Mouse (Mus musculus): ENCODE results near the gene Lhx9. TPM values are rescaled to one million over a fixed set of nuclear protein-coding genes. Genes with fewer than 3 reads are reported as not detected.

The Lhx9 gene
- polyA plus RNA-seq, 1 experiment, result 0.05 TPM

DNA sequence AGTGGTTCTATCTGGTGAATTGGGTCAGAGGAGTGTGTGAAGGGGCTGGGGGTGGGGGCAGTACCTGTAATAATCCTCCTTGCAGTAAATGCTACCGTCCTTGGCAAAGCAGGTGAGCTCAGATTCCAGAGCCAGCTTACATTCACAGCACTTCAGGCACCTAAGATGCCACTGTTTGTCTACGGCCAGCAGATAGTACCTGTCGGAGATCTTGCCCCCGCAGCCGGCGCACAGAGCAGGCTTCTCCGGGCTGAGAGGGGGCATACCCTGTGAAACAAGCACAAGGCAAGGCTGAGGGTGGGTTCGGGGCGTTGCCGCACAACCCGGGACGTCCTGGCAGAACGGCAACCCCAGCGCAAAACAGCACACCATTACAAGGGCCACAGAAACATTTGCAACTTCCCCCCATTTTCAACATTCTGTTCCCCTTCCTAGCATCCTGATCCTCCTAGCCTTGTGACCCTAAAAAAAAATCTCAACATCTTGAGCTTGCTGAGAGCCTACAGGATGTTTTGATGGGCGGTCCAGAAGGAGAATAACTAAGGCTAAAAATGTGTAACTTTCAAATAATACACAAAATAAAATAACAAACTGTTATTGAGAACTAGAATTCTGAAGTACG is 8.5 kb downstream of the Lhx9 start:
- Histone ChIP-seq H3K4me3 (ENCODE audit: extremely low read depth, insufficient read depth, insufficient read length) (no peak overlapping the region), H3K4me1 (ENCODE audit: control insufficient read depth, insufficient read depth, insufficient read length) (peaks cover 6% of the 10 kb centered on the region), H3K27ac (ENCODE audit: insufficient read depth, low read length) (no peak overlapping the region), H3K27me3 (ENCODE audit: control insufficient read depth, insufficient read depth, low read length) (peaks cover 50% of the 10 kb centered on the region), H3K36me3 (ENCODE audit: control insufficient read depth, insufficient read depth, low read length) (no peaks in the 10 kb centered on the region)
- TF ChIP-seq POLR2A (IDR thresholded peaks at IDR 0.05; ENCODE audit: low read depth, low read length) (no peak), CTCF (IDR thresholded peaks at IDR 0.05; ENCODE audit: extremely low read depth, insufficient read depth, insufficient read length, insufficient replicate concordance) (no peak)
- 11% methylated on average over 16 of the region's 16 CpGs for WGBS
- no peak for DNase-seq (ENCODE audit: low read depth in 1 of 2, low spot score in 2 of 2)

- TF ChIP-seq CTCF (IDR thresholded peaks at IDR 0.05; ENCODE audit: extremely low read depth, insufficient read depth, insufficient read length, insufficient replicate concordance) (no peak), POLR2A (IDR thresholded peaks at IDR 0.05; ENCODE audit: low read depth, low read length) (no peak)
- Histone ChIP-seq H3K4me1 (ENCODE audit: control insufficient read depth, insufficient read depth, insufficient read length) (peaks cover 6% of the 10 kb centered on the region), H3K4me3 (ENCODE audit: extremely low read depth, insufficient read depth, insufficient read length) (no peak overlapping the region), H3K27me3 (ENCODE audit: control insufficient read depth, insufficient read depth, low read length) (peaks cover 51% of the 10 kb centered on the region), H3K36me3 (ENCODE audit: control insufficient read depth, insufficient read depth, low read length) (no peaks in the 10 kb centered on the region), H3K27ac (ENCODE audit: insufficient read depth, low read length) (no peak overlapping the region)
- no peak for DNase-seq (ENCODE audit: low read depth in 1 of 2, low spot score in 2 of 2)
- WGBS, result 31% methylated on average over 2 of the region's 2 CpGs
These were observed 9.1 kb downstream of the Lhx9 start for GRCm38 (mm10) chr1:138839291-138839690.

GRCm38 (mm10) chr1:138837786-138838743 is 10.3 kb downstream of the Lhx9 start:
- Histone ChIP-seq H3K4me3 (ENCODE audit: extremely low read depth, insufficient read depth, insufficient read length) (peak overlapping the region; percentile 15; the same call in 1 of the 2 replicates), H3K4me1 (ENCODE audit: control insufficient read depth, insufficient read depth, insufficient read length) (peaks cover 6% of the 10 kb centered on the region), H3K27me3 (ENCODE audit: control insufficient read depth, insufficient read depth, low read length) (peaks cover 44% of the 10 kb centered on the region), H3K36me3 (ENCODE audit: control insufficient read depth, insufficient read depth, low read length) (no peaks in the 10 kb centered on the region), H3K27ac (ENCODE audit: insufficient read depth, low read length) (no peak overlapping the region)
- no peak for DNase-seq (ENCODE audit: low read depth in 1 of 2, low spot score in 2 of 2)
- 19% methylated on average over 27 of the region's 27 CpGs for WGBS
- no peak for TF ChIP-seq POLR2A (IDR thresholded peaks at IDR 0.05; ENCODE audit: low read depth, low read length)

DNA sequence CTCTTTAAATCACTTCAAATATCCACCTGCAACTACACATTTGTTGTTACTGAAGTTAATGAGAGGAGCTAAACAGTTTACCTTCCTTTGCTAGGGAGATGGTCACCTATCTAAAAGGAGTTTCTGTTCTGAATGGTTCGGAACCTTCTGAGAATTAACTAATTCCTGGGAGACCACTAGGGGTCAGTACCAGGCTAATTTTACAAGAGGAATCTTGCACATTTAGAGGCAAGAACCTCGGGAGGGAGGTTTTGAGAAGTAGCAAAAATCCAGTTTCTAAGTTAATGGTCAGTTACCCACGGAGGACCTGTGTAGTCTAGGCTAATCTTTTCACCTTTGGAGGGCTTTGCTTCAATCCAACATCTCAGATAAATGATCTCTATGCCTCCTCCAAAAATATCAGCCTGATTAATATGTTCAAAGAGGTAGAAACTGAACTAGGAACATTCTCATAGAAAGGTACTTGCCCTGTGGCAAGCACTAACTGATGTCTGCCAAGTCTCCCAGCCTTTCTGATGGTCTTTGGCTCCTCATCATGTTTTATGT is 12.9 kb downstream of the Lhx9 start:
- no peak overlapping the region for H3K4me3 ChIP-seq (ENCODE audit: extremely low read depth, insufficient read depth, insufficient read length)
- peaks cover 2% of the 10 kb centered on the region; the same call in 1 of the 2 replicates for H3K4me1 ChIP-seq (ENCODE audit: control insufficient read depth, insufficient read depth, insufficient read length)
- peaks cover 31% of the 10 kb centered on the region for H3K27me3 ChIP-seq (ENCODE audit: control insufficient read depth, insufficient read depth, low read length)
- no peaks in the 10 kb centered on the region for H3K36me3 ChIP-seq (ENCODE audit: control insufficient read depth, insufficient read depth, low read length)
- TF ChIP-seq CTCF (IDR thresholded peaks at IDR 0.05; ENCODE audit: extremely low read depth, insufficient read depth, insufficient read length, insufficient replicate concordance) (no peak), POLR2A (IDR thresholded peaks at IDR 0.05; ENCODE audit: low read depth, low read length) (no peak)
- DNase-seq (ENCODE audit: low read depth in 1 of 2, low spot score in 2 of 2), result no peak
- 5% methylated on average over 3 of the region's 3 CpGs for WGBS
- H3K27ac ChIP-seq (ENCODE audit: insufficient read depth, low read length), result no peak overlapping the region

- no peaks in the 10 kb centered on the region for H3K36me3 ChIP-seq (ENCODE audit: control insufficient read depth, insufficient read depth, low read length)
- no peak for DNase-seq (ENCODE audit: low read depth in 1 of 2, low spot score in 2 of 2)
- no peak overlapping the region for H3K27ac ChIP-seq (ENCODE audit: insufficient read depth, low read length)
- peaks cover 9% of the 10 kb centered on the region for H3K27me3 ChIP-seq (ENCODE audit: control insufficient read depth, insufficient read depth, low read length)
- TF ChIP-seq POLR2A (IDR thresholded peaks at IDR 0.05; ENCODE audit: low read depth, low read length) (no peak), CTCF (IDR thresholded peaks at IDR 0.05; ENCODE audit: extremely low read depth, insufficient read depth, insufficient read length, insufficient replicate concordance) (no peak)
- WGBS, result 1% methylated on average over 16 of the region's 16 CpGs
- H3K4me1 ChIP-seq (ENCODE audit: control insufficient read depth, insufficient read depth, insufficient read length), result no peaks in the 10 kb centered on the region
- peak overlapping the region; percentile 40; the same call in 1 of the 2 replicates for H3K4me3 ChIP-seq (ENCODE audit: extremely low read depth, insufficient read depth, insufficient read length)
These were observed 17.1 kb downstream of the Lhx9 start for GRCm38 (mm10) chr1:138831309-138831708.

DNA sequence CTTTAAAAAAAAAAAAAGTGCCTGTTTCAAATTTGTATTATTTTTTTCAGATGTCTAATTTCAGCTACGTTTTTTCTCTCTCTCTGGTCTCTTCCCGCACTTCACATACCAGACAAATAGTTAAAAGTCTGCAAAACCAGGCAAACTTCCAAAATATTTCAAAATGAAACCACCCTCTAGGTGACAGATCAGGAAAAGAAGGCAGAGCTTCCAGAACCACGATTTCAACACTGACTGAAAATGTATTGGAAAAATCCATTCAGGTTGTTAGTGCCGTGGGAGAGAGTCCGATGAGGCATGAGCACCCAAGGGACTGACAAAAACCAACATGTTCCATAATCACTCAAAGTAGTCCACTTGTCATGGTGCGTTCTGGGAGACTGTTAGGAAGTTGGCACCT is 21.5 kb downstream of the Lhx9 start:
- H3K4me1 ChIP-seq (ENCODE audit: control insufficient read depth, insufficient read depth, insufficient read length), result peaks cover 7% of the 10 kb centered on the region; the same call in 1 of the 2 replicates
- H3K36me3 ChIP-seq (ENCODE audit: control insufficient read depth, insufficient read depth, low read length), result no peaks in the 10 kb centered on the region
- 75% methylated on average over 6 of the region's 6 CpGs for WGBS
- no peak overlapping the region for H3K4me3 ChIP-seq (ENCODE audit: extremely low read depth, insufficient read depth, insufficient read length)
- no peak overlapping the region for H3K27ac ChIP-seq (ENCODE audit: insufficient read depth, low read length)
- TF ChIP-seq POLR2A (IDR thresholded peaks at IDR 0.05; ENCODE audit: low read depth, low read length) (no peak), CTCF (IDR thresholded peaks at IDR 0.05; ENCODE audit: extremely low read depth, insufficient read depth, insufficient read length, insufficient replicate concordance) (no peak)
- no peaks in the 10 kb centered on the region for H3K27me3 ChIP-seq (ENCODE audit: control insufficient read depth, insufficient read depth, low read length)
- no peak for DNase-seq (ENCODE audit: low read depth in 1 of 2, low spot score in 2 of 2)
